Mouse (Mus musculus): ENCODE results near the gene Sh2b1. TPM values are rescaled to one million over a fixed set of nuclear protein-coding genes. Genes with fewer than 3 reads are reported as not detected.

The Sh2b1 gene
- polyA plus RNA-seq, 1 experiment from 2014 or later: 64.4 TPM

- in situ Hi-C loops (cut with MboI; ENCODE audit: low pct_unique_long_range_greater_than_20kb): no loop called here
- ATAC-seq: no peak
- no peak for TF ChIP-seq CTCF (IDR thresholded peaks at IDR 0.05)
- POLR2A ChIA-PET: no interaction called here
- no peak for DNase-seq (ENCODE audit: low read depth, low spot score)
- no peaks in the 10 kb centered on the region for H3K27me3 ChIP-seq
- CTCF ChIA-PET: no interaction called here
Measured at GRCm38 (mm10) chr7:126458844-126459618, 16.2 kb downstream of the Sh2b1 start.

GRCm38 (mm10) chr7:126458225-126458624, 17.0 kb downstream of the Sh2b1 start:
- no peaks in the 10 kb centered on the region for H3K27me3 ChIP-seq
- ChIA-PET CTCF (no interaction called here), POLR2A (no interaction called here)
- DNase-seq (ENCODE audit: low read depth, low spot score): no peak
- ATAC-seq: no peak
- in situ Hi-C loops (cut with MboI; ENCODE audit: low pct_unique_long_range_greater_than_20kb): no loop called here
- TF ChIP-seq CTCF (IDR thresholded peaks at IDR 0.05): no peak

GRCm38 (mm10) chr7:126456382-126457266, 18.6 kb downstream of the Sh2b1 start:
- DNase-seq (ENCODE audit: low read depth, low spot score) (no peak), ATAC-seq (no peak)
- ChIA-PET POLR2A (no interaction called here), CTCF (no interaction called here)
- no peaks in the 10 kb centered on the region for H3K27me3 ChIP-seq
- TF ChIP-seq CTCF (IDR thresholded peaks at IDR 0.05): no peak
- in situ Hi-C loops (cut with MboI; ENCODE audit: low pct_unique_long_range_greater_than_20kb): no loop called here

GRCm38 (mm10) chr7:126455242-126455641, 20.0 kb downstream of the Sh2b1 start:
- ATAC-seq (no peak), DNase-seq (ENCODE audit: low read depth, low spot score) (no peak)
- no peaks in the 10 kb centered on the region for H3K27me3 ChIP-seq
- CTCF ChIA-PET: no interaction called here
- in situ Hi-C loops (cut with MboI; ENCODE audit: low pct_unique_long_range_greater_than_20kb): no loop called here
- no peak for TF ChIP-seq CTCF (IDR thresholded peaks at IDR 0.05)
- POLR2A ChIA-PET: no interaction called here

GRCm38 (mm10) chr7:126453861-126454260, 21.4 kb downstream of the Sh2b1 start:
- ChIA-PET POLR2A (no interaction called here), CTCF (interaction anchor here (1.5 kb wide), 1 partner anchor 28 kb away, joined by 3 read pairs; no protein-coding TSS in a partner anchor)
- DNase-seq (ENCODE audit: low read depth, low spot score) (no peak), ATAC-seq (no peak)
- TF ChIP-seq CTCF (IDR thresholded peaks at IDR 0.05): no peak
- no peaks in the 10 kb centered on the region for H3K27me3 ChIP-seq
- in situ Hi-C loops (cut with MboI; ENCODE audit: low pct_unique_long_range_greater_than_20kb): no loop called here

GRCm38 (mm10) chr7:126452244-126452643, 23.0 kb downstream of the Sh2b1 start:
- TF ChIP-seq CTCF (IDR thresholded peaks at IDR 0.05): no peak
- DNase-seq (ENCODE audit: low read depth, low spot score) (no peak), ATAC-seq (no peak)
- no peaks in the 10 kb centered on the region for H3K27me3 ChIP-seq
- in situ Hi-C loops (cut with MboI; ENCODE audit: low pct_unique_long_range_greater_than_20kb): no loop called here
- POLR2A ChIA-PET: no interaction called here
- CTCF ChIA-PET: no interaction called here

- in situ Hi-C loops (cut with MboI; ENCODE audit: low pct_unique_long_range_greater_than_20kb): no loop called here
- ChIA-PET POLR2A (no interaction called here), CTCF (no interaction called here)
- TF ChIP-seq CTCF (IDR thresholded peaks at IDR 0.05): no peak
- ATAC-seq (no peak), DNase-seq (ENCODE audit: low read depth, low spot score) (no peak)
- no peaks in the 10 kb centered on the region for H3K27me3 ChIP-seq
Measured at GRCm38 (mm10) chr7:126450641-126451040, 24.6 kb downstream of the Sh2b1 start.

- DNase-seq (ENCODE audit: low read depth, low spot score) (no peak), ATAC-seq (no peak)
- in situ Hi-C loops (cut with MboI; ENCODE audit: low pct_unique_long_range_greater_than_20kb): no loop called here
- POLR2A ChIA-PET: no interaction called here
- no peak for TF ChIP-seq CTCF (IDR thresholded peaks at IDR 0.05)
- CTCF ChIA-PET: interaction anchor here (1.0 kb wide), 1 partner anchor 13 kb away, joined by 4 read pairs; no protein-coding TSS in a partner anchor
- no peaks in the 10 kb centered on the region for H3K27me3 ChIP-seq
Measured at GRCm38 (mm10) chr7:126449991-126450390, 25.2 kb downstream of the Sh2b1 start.

GRCm38 (mm10) chr7:126448481-126448880, 26.7 kb downstream of the Sh2b1 start:
- no peak for ATAC-seq
- POLR2A ChIA-PET: no interaction called here
- in situ Hi-C loops (cut with MboI; ENCODE audit: low pct_unique_long_range_greater_than_20kb): no loop called here
- no peak for TF ChIP-seq CTCF (IDR thresholded peaks at IDR 0.05)
- H3K27me3 ChIP-seq: no peaks in the 10 kb centered on the region
- DNase-seq (ENCODE audit: low read depth, low spot score): no peak
- CTCF ChIA-PET: no interaction called here

GRCm38 (mm10) chr7:126446217-126446616, 29.0 kb downstream of the Sh2b1 start:
- in situ Hi-C loops (cut with MboI; ENCODE audit: low pct_unique_long_range_greater_than_20kb): no loop called here
- H3K27me3 ChIP-seq: no peaks in the 10 kb centered on the region
- ATAC-seq: no peak
- CTCF ChIA-PET: interaction anchor here (1.3 kb wide), 1 partner anchor 10 kb away, joined by 3 read pairs; no protein-coding TSS in a partner anchor
- POLR2A ChIA-PET: no interaction called here
- no peak for DNase-seq (ENCODE audit: low read depth, low spot score)
- TF ChIP-seq CTCF (IDR thresholded peaks at IDR 0.05): no peak

Data from Patski (cell line).